Mouse (Mus musculus) embryonic fibroblast, embryonic 13.5 days (primary cell): ENCODE results near the gene Dst.

Experiments
- CTCF ChIP-seq: IDR thresholded peaks from 2 replicates; pipeline ENCODE4 v1.5.1; 2011; ENCODE audit warnings: mild to moderate bottlenecking, control low read depth, low read length, moderate library complexity, borderline replicate concordance; ENCODE audit not compliant: insufficient read depth
- POLR2A ChIP-seq: IDR thresholded peaks from 2 replicates; pipeline ENCODE4 v1.6.1; 2011; ENCODE audit warnings: low read depth, mild to moderate bottlenecking, control low read depth, low read length, moderate library complexity

DNA sequence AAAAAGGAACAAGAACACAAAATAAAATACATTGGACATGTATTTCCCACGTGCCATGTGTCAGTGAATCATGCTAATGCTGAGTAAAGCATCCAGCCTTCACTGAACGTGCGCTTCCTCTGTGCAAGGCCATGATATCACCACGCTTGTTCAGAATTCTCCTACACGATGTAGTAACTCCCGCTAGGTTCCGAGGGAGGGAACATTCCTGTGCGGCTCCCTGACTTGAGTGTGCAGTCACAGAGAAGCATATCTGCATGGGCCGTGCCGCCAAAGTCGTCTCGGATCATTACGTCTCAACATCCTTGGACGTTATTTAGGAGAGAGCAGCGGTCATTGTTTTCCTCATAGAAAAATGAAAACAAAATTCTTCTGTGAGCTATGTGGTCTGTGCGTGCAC is 224.8 kb downstream of the Dst start:
- TF ChIP-seq CTCF (no peak), POLR2A (no peak)
